Mouse (Mus musculus) small intestine, adult 2 months (tissue): ENCODE measurements around the gene Bloc1s6. TPM values are rescaled to one million over a fixed set of nuclear protein-coding genes. Genes with fewer than 3 reads are reported as not detected.

Source experiments
- H3K27ac ChIP-seq: fragments of 200-500 bp; 2 replicates; pipeline ENCODE4 v1.5.1; 2012; ENCODE audit warnings: low read depth, low read length, control low read depth, inconsistent platforms; ENCODE audit not compliant: insufficient read depth
- H3K27me3 ChIP-seq: fragments of 200-500 bp; 2 replicates; pipeline ENCODE4 v1.6.1; 2012; ENCODE audit warnings: mild to moderate bottlenecking, moderate library complexity, low read length, inconsistent platforms; ENCODE audit not compliant: control insufficient read depth, insufficient read depth
- H3K36me3 ChIP-seq: fragments of 200-500 bp; 2 replicates; pipeline ENCODE4 v1.6.1; 2012; ENCODE audit warnings: mild to moderate bottlenecking, low read length, control low read depth, inconsistent platforms; ENCODE audit not compliant: control insufficient read depth, insufficient read depth
- H3K4me1 ChIP-seq: fragments of 200-500 bp; 2 replicates; pipeline ENCODE4 v1.6.1; 2012; ENCODE audit warnings: low read length, inconsistent platforms, mixed read lengths; ENCODE audit not compliant: control insufficient read depth, insufficient read depth, insufficient read length
- H3K4me3 ChIP-seq: fragments of 200-500 bp; 2 replicates; pipeline ENCODE4 v1.5.1; 2012; ENCODE audit warnings: low read depth, mild to moderate bottlenecking, control low read depth, inconsistent platforms, low read length, moderate library complexity
- CTCF ChIP-seq: fragments of 200-500 bp; IDR thresholded peaks from 2 replicates; pipeline ENCODE4 v1.5.1; 2012; ENCODE audit warnings: low read depth, mild to moderate bottlenecking, control low read depth, inconsistent platforms, low read length, moderate library complexity, mixed read lengths; ENCODE audit not compliant: insufficient replicate concordance, insufficient read length; ENCODE audit errors: extremely low read depth
- POLR2A ChIP-seq: fragments of 200-500 bp; IDR thresholded peaks from 2 replicates; pipeline ENCODE4 v1.6.1; 2012; ENCODE audit warnings: low read depth, mild to moderate bottlenecking, control low read depth, inconsistent platforms, low read length, moderate library complexity
- WGBS: fragments of 180-500 bp; shearing (Covaris S2); methylation state at CpG from one replicate; pipeline ENCODE4 v1.1.7; 2018; 5-methylcytosine and 5-hydroxymethylcytosine counted together
- polyA plus RNA-seq: library from polyadenylated mRNA; depleted of rRNA; stranded (reverse); fragments of >200 nt; gene quantifications from 2 replicates; pipeline ENCODE4 v1.2.3, GENCODE M21; 2012

Gene Bloc1s6
- polyA plus RNA-seq, 1 experiment, result 41.8 TPM

DNA sequence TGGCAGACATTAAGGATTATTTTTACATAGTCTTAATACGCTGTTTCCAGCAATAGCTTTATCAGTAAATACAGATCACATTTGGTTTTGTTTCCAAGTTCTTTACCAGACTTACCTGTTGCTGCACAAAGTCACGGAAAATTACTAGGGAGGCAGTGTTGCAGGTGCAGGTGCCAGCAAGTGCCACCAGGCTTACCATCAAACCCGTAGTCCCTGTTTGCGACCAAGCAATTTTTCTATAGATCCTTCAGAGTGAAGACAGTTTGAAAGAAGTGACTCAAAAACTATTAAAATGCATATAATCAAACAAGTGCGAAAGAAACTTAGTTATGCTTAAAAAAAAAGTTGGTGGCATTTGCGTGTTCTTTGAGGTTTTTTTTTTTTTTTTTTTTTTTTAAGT is 26.2 kb downstream of the Bloc1s6 start:
- H3K36me3 ChIP-seq, result no peaks in the 10 kb centered on the region
- no peaks in the 10 kb centered on the region for H3K27me3 ChIP-seq
- peaks cover 16% of the 10 kb centered on the region for H3K4me1 ChIP-seq
- TF ChIP-seq CTCF, result no peak
- no peak for TF ChIP-seq POLR2A
- H3K27ac ChIP-seq, result 0 out of 2 replicates have a peak overlapping the region, but pooled peaks have one; percentile 73
- H3K4me3 ChIP-seq, result no peak overlapping the region
- WGBS, result 29% methylated on average over 6 of the region's 6 CpGs

DNA sequence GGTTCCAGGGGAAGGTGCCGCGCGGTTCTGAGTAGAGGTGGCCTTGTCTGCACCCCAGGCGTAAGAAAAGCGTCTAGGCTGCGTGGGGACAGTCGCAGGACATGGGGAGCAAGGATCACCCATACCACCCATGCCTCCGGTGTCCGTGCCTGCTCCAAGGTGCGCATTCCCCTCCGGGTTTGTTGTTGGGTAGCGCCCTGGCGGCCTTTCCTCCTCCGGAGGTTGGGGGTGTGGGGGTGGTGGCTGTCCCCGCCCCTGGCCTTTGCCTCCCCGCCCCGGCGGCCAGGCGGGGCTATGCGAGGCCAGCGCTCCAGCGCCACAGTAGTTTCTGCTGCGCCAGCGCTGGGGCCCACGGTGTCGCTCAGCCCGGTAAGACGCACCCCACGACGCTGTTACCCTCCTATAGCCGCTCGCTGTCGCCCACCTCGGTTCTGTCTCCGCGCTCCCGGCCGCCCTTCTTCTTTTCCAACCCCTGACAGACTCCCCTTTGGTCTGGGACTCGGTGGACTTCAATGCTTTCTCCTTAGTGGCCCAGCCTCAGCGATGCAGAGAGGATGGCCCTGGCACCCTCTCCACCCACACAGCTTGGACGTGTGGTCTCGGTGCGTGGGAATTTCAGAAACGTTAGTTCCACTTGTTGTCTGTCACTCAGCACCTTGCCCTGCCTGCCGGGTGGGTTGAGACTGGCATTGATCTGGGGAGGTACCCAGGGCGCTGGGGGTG is 26.9 kb downstream of the Bloc1s6 start, which contains the start of gene Sqor:
Gene Sqor, plus strand, starts transcription at position 167 of the 723 bp plus-strand sequence.
- peak within 1 kb of the TSS; percentile 78 for H3K4me3 ChIP-seq
- H3K36me3 ChIP-seq, result no peaks in the 10 kb centered on the region
- H3K4me1 ChIP-seq, result peaks cover 16% of the 10 kb centered on the region
- H3K27me3 ChIP-seq, result no peaks in the 10 kb centered on the region
- WGBS, result under 1% methylated on average over 46 of the region's 46 CpGs
- H3K27ac ChIP-seq, result peak within 1 kb of the TSS; percentile 73
- peak; percentile 90 for TF ChIP-seq POLR2A
- peak; percentile 2; the same call in 1 of the 2 replicates for TF ChIP-seq CTCF

DNA sequence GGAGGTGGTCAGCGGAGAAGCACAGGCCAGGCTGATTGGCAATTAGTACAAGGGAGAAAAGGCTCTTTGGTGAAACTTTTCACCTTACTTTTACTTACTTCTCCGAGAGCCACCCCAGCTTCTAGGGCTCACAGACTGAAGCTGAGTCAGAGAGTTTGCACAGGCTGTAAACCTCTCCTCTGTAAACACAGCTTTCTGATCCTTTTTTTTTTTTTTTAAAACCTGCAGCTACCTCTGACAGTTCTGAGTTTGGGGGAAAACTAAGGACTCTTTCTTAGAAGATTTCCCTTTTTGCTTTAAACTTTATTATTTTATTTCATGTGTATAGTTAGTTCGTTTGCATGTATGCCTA is 27.5 kb downstream of the Bloc1s6 start:
- H3K4me1 ChIP-seq, result peaks cover 13% of the 10 kb centered on the region
- 24% methylated on average over 3 of the region's 3 CpGs for WGBS
- H3K4me3 ChIP-seq, result peak overlapping the region; percentile 78
- no peaks in the 10 kb centered on the region for H3K36me3 ChIP-seq
- no peaks in the 10 kb centered on the region for H3K27me3 ChIP-seq
- TF ChIP-seq POLR2A (no peak), CTCF (no peak)
- H3K27ac ChIP-seq, result peak overlapping the region; percentile 65

DNA sequence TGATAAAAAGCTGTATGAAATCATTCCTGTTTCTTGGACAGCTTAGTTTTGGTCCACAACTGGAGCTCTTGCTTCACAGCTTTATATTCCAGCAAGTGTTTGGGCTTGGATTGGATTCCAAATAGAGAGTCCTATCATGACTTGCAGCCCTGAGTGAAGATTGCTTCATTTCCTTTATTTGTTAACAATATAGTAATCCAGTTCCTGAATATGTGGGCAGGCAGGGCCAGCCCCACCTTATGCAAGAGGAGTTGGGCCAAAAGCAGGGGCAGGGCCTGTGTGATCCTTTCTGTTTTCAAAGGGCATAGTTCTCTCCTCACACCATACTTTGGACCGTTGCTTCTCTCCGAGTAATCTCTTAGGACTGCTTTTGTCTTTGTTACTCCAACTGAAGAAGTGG is 32.7 kb downstream of the Bloc1s6 start:
- Histone ChIP-seq H3K27me3 (no peaks in the 10 kb centered on the region), H3K4me3 (no peak overlapping the region), H3K4me1 (peaks cover 20% of the 10 kb centered on the region; the same call in 1 of the 2 replicates), H3K36me3 (no peaks in the 10 kb centered on the region), H3K27ac (peak overlapping the region; percentile 32; the same call in 1 of the 2 replicates)
- no peak for TF ChIP-seq CTCF
- no peak for TF ChIP-seq POLR2A
- 20% methylated on average over 2 of the region's 2 CpGs for WGBS

DNA sequence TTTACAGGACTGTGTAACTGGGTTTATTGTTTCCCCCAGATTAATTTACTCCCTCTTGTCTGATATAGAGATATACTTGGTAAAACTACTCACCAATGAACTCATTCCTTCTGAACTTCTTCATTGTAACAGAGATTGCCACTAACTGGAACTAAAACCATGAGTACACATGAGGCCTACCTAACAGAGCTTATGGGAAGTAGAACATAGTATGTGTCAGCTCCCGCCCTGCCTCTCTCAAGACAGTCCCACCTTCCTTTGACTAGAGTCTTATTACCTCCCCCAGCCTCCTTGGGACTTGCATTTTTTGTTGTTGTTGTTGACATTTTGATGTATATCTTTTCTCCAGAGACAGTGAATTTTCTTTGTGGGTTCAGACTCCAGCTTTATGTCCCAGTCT is 34.6 kb downstream of the Bloc1s6 start:
- 83% methylated on average over 1 of the region's 1 CpGs for WGBS
- Histone ChIP-seq H3K36me3 (no peaks in the 10 kb centered on the region), H3K27me3 (no peaks in the 10 kb centered on the region), H3K27ac (no peak overlapping the region), H3K4me1 (peaks cover 19% of the 10 kb centered on the region; the same call in 1 of the 2 replicates), H3K4me3 (no peak overlapping the region)
- no peak for TF ChIP-seq POLR2A
- TF ChIP-seq CTCF, result no peak

DNA sequence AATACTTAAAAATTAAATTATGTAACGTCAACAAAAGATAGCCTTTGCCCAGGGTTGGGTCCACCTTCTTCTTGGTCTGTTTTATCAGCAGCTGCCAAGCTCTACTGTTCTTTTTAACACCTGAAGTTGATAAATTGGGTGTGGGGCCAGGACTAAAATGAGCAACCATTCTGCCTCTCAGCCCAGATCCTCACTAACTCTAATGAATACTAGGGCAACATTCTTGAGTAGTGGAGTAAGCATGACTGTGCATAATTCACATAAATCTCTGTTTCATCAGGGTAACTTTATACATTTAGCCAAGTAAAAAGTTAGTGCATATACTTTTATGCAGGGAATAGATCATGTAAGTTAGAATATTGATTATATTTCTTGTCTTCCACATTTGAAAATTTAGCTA is 37.2 kb downstream of the Bloc1s6 start:
- H3K27ac ChIP-seq, result no peak overlapping the region
- peaks cover 23% of the 10 kb centered on the region; the same call in 1 of the 2 replicates for H3K4me1 ChIP-seq
- H3K4me3 ChIP-seq, result no peak overlapping the region
- H3K36me3 ChIP-seq, result no peaks in the 10 kb centered on the region
- no peaks in the 10 kb centered on the region for H3K27me3 ChIP-seq
- TF ChIP-seq POLR2A (no peak), CTCF (no peak)
- 20% methylated on average over 1 of the region's 1 CpGs for WGBS

DNA sequence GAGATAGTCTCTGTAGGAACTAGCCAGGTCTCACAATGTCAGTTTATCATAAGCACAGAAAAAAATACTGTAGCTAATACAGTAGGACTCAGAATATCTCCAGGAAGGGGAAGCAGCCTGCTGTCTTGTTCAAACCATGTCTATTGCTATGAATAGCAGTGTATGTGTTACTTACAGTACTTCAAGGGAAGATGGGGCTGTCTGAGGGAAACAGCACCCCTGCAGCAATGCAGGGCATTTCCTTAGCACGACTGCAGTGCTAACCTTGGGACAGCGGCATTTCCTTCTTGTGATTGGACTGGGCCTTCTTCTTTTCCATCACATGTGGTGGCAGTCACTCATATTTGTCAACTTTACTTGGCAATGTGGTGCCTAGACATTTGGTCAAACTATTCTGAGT is 38.5 kb downstream of the Bloc1s6 start:
- no peaks in the 10 kb centered on the region for H3K36me3 ChIP-seq
- no peak overlapping the region for H3K4me3 ChIP-seq
- WGBS, result 74% methylated on average over 2 of the region's 2 CpGs
- no peak overlapping the region for H3K27ac ChIP-seq
- no peaks in the 10 kb centered on the region for H3K27me3 ChIP-seq
- peaks cover 17% of the 10 kb centered on the region; the same call in 1 of the 2 replicates for H3K4me1 ChIP-seq
- no peak for TF ChIP-seq POLR2A
- no peak for TF ChIP-seq CTCF
